Mouse (Mus musculus) liver, postnatal 0 days (tissue): ENCODE results near the gene Bnc2.

Source experiments
- CTCF ChIP-seq: sonication (generic); IDR thresholded peaks from 2 replicates; pipeline ENCODE4 v1.5.1; 2016; ENCODE audit warnings: antibody characterized with exemption, low read depth
- EP300 ChIP-seq: IDR thresholded peaks from 2 replicates; pipeline ENCODE4 v1.6.1; 2016; ENCODE audit warnings: antibody characterized with exemption, low read depth, mild to moderate bottlenecking

- TF ChIP-seq CTCF (no peak), EP300 (no peak)
These were observed 357.7 kb downstream of the Bnc2 start for GRCm38 (mm10) chr4:84317421-84317820.
